Mouse (Mus musculus) testis, adult 2 months (tissue): ENCODE data around the gene Tmem132a. TPM values are rescaled to one million over a fixed set of nuclear protein-coding genes. Genes with fewer than 3 reads are reported as not detected.

ENCODE experiments used
- H3K27ac ChIP-seq: fragments of 200-500 bp; 2 replicates; pipeline ENCODE4 v1.5.1; 2012; ENCODE audit warnings: low read depth, low read length; ENCODE audit not compliant: control insufficient read depth, insufficient read depth
- H3K27me3 ChIP-seq: fragments of 200-500 bp; 2 replicates; pipeline ENCODE4 v1.6.1; 2012; ENCODE audit warnings: mild to moderate bottlenecking, low read length, moderate library complexity; ENCODE audit not compliant: control insufficient read depth, insufficient read depth
- H3K36me3 ChIP-seq: fragments of 200-500 bp; 2 replicates; pipeline ENCODE4 v1.6.1; 2012; ENCODE audit warnings: mild to moderate bottlenecking, low read length; ENCODE audit not compliant: control insufficient read depth, insufficient read depth
- H3K4me1 ChIP-seq: fragments of 200-500 bp; 2 replicates; pipeline ENCODE4 v1.6.1; 2012; ENCODE audit warnings: low read length; ENCODE audit not compliant: control insufficient read depth, insufficient read depth
- H3K4me3 ChIP-seq: fragments of 200-500 bp; 2 replicates; pipeline ENCODE4 v1.5.1; 2012; ENCODE audit warnings: low read depth, mild to moderate bottlenecking, low read length, moderate library complexity, mixed read lengths; ENCODE audit not compliant: control insufficient read depth
- CTCF ChIP-seq: fragments of 200-500 bp; IDR thresholded peaks from 2 replicates; pipeline ENCODE4 v1.5.1; 2012; ENCODE audit warnings: low read depth, mild to moderate bottlenecking, inconsistent platforms, low read length, moderate library complexity; ENCODE audit not compliant: control insufficient read depth, insufficient read depth, insufficient replicate concordance
- POLR2A ChIP-seq: fragments of 200-500 bp; IDR thresholded peaks from 2 replicates; pipeline ENCODE4 v1.6.1; 2012; ENCODE audit warnings: low read depth, mild to moderate bottlenecking, inconsistent platforms, low read length, moderate library complexity; ENCODE audit not compliant: control insufficient read depth
- polyA plus RNA-seq: library from polyadenylated mRNA; depleted of rRNA; stranded (reverse); fragments of >200 nt; gene quantifications from 2 replicates; pipeline ENCODE4 v1.2.3, GENCODE M21; 2012; rRNA removed

Gene Tmem132a
- polyA plus RNA-seq, 1 experiment, result 2.6 TPM

DNA sequence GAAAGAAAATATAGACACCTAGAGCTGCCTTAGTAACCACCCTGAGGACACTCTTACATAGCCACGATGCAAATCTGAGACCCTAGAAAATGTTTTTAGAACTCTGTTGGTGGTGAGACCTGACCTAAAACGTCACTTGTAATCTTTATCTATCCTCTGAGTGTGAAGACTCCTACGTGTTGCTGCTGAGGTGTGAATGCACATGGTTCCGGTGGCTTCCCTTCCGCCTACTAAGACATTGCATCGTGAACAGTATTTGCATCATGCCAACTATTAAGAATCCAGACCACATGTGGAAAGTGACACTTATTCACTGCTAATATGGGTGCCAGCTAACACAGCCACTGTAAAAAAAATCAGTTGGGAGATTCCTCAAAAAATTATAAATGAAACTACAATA, 53.9 kb downstream of the Tmem132a start:
- H3K27ac ChIP-seq, result no peak overlapping the region
- peaks cover 7% of the 10 kb centered on the region for H3K4me1 ChIP-seq
- TF ChIP-seq POLR2A, result no peak
- no peak for TF ChIP-seq CTCF
- no peak overlapping the region for H3K4me3 ChIP-seq
- no peaks in the 10 kb centered on the region for H3K27me3 ChIP-seq
- H3K36me3 ChIP-seq, result no peaks in the 10 kb centered on the region

GRCm38 (mm10) chr19:10813905-10814304, 55.8 kb downstream of the Tmem132a start:
- Histone ChIP-seq H3K27ac (no peak overlapping the region), H3K36me3 (no peaks in the 10 kb centered on the region)
- no peak for TF ChIP-seq POLR2A
- no peak for TF ChIP-seq CTCF

DNA sequence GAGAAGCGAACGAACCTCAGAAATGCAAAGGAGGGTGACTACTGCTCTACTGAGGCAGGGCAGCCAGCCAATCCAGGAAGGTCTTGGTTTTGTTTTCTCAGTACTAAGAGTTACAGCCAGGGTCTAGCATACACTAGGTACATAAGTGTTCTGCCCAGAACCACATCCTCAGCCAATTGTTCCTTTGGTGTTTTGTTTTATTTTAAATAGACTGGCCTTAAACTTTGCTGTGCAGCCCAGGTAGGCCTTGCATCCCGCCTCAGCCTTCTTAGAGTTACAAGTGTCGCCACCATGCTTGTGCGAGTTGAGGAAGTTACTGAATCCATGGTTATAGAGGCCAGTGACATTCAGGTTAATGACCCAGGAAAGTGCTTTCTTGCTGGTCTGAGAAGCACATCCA, 56.7 kb downstream of the Tmem132a start:
- H3K27ac ChIP-seq, result no peak overlapping the region
- no peaks in the 10 kb centered on the region for H3K27me3 ChIP-seq
- H3K36me3 ChIP-seq, result no peaks in the 10 kb centered on the region
- H3K4me1 ChIP-seq, result peaks cover 3% of the 10 kb centered on the region
- H3K4me3 ChIP-seq, result no peak overlapping the region
- TF ChIP-seq CTCF (no peak), POLR2A (no peak)

More at GRCm38 (mm10) chr19:10813905-10814304, 55.8 kb downstream of the Tmem132a start:
- Histone ChIP-seq H3K27me3 (no peaks in the 10 kb centered on the region), H3K4me1 (peaks cover 7% of the 10 kb centered on the region), H3K4me3 (no peak overlapping the region)

DNA sequence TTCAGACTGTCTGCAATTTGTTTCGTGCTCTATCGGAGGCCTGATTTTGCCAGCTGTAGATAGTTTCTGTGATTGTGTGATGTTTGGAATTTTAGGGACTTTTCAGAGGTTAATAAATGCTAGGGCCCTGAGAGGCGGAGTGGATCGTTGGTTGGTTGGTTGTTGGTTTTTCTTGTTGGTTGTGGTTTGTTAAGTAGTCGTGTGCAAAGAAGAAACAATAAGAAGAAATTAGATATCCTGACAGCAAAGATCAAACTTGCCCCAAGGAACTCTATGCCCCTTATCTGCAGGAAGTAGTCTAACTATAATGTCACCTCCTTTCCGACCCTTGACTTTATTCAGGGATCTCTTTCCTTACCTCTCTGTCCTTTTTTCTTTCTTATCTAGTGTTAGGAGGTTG, 58.3 kb downstream of the Tmem132a start:
- Histone ChIP-seq H3K4me1 (no peaks in the 10 kb centered on the region), H3K36me3 (no peaks in the 10 kb centered on the region), H3K27ac (no peak overlapping the region), H3K4me3 (no peak overlapping the region), H3K27me3 (no peaks in the 10 kb centered on the region)
- TF ChIP-seq POLR2A (no peak), CTCF (no peak)

DNA sequence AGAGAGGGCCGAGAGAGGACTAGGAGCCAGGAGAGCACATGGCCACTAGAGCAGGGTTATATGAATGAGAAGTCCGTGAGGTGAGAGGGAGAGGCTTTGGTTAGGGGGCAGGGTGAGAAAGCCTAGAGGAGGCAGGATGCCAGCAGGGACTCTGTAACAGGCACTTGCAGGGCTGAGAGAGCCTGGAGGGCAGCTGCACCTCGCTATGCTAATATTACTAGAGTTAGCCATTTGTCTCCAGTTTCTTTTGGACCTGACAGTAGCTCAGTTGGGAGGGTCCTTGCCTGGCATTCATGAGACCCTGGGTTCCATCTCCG, 59.6 kb downstream of the Tmem132a start:
- Histone ChIP-seq H3K27me3 (no peaks in the 10 kb centered on the region), H3K36me3 (no peaks in the 10 kb centered on the region), H3K4me3 (no peak overlapping the region), H3K27ac (no peak overlapping the region), H3K4me1 (no peaks in the 10 kb centered on the region)
- TF ChIP-seq POLR2A (no peak), CTCF (no peak)

DNA sequence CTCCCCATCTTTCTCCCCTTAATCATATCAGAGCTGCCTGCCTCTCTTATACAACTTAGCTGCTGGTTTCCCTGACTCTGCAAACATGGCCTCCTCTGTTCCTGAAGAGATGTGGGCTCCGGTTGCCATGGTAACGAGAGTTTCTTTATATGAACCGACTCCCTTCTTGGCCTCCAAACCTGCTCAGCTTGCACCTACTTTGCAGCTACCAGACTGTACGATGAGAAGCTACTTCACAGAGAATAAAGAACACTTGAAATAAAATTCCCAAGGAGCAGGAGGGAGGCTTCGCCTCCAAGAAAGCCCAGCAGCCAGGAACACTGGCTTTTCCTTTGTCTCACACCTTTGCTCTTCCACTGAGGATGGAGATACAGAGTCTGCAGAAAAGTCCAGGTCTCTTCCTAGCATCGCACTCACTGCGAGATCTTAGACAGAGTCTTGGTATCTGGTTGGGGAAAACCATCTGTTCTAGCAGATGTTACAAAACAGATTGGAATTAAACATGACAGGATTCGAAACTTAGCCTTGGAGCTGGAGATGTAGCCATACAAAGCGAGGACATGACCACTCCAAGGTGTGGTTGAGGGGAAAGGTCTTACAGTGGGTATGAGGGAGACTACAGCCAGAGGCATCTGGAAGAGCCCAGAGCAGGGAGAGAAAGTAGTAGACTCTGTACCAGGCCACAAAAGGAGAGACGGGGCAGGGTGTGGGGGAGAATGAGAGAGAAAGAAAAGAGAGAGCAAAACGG, 60.1 kb downstream of the Tmem132a start:
- Histone ChIP-seq H3K36me3 (no peaks in the 10 kb centered on the region), H3K4me3 (no peak overlapping the region), H3K27me3 (no peaks in the 10 kb centered on the region), H3K4me1 (no peaks in the 10 kb centered on the region), H3K27ac (no peak overlapping the region)
- no peak for TF ChIP-seq POLR2A
- TF ChIP-seq CTCF, result no peak

- TF ChIP-seq CTCF (no peak), POLR2A (no peak)
- no peak overlapping the region for H3K27ac ChIP-seq
- H3K36me3 ChIP-seq, result no peaks in the 10 kb centered on the region
- H3K4me3 ChIP-seq, result no peak overlapping the region
- no peaks in the 10 kb centered on the region for H3K27me3 ChIP-seq
- no peaks in the 10 kb centered on the region for H3K4me1 ChIP-seq
These were observed 61.1 kb downstream of the Tmem132a start for GRCm38 (mm10) chr19:10808524-10809233.

Other genes with a start within 250 kb of the Tmem132a start
- gene Vwce, start 235.7 kb downstream of the Tmem132a start, polyA plus RNA-seq, result 1.3 and 2.2 TPM in 2 replicates
- gene Pga5, start 191.9 kb downstream of the Tmem132a start, polyA plus RNA-seq, result 0.10 and 0.20 TPM in 2 replicates
- 29.0 and 33.6 TPM in 2 replicates for gene Vps37c, start 181.2 kb downstream of the Tmem132a start, polyA plus RNA-seq
- gene Cd5, start 130.9 kb downstream of the Tmem132a start, polyA plus RNA-seq, result 0.06 and 0.18 TPM in 2 replicates
- not detected in 2 replicates for gene Cd6, start 39.9 kb downstream of the Tmem132a start, polyA plus RNA-seq
- gene Slc15a3, start 30.2 kb downstream of the Tmem132a start, polyA plus RNA-seq, result 0.43 and 0.67 TPM in 2 replicates
- 40.3 and 44.3 TPM in 2 replicates for gene Tmem109, start 12.1 kb upstream of the Tmem132a start, polyA plus RNA-seq
- 86.2 and 86.5 TPM in 2 replicates for gene Prpf19, start 25.3 kb upstream of the Tmem132a start, polyA plus RNA-seq
- 0.15 and 0.24 TPM in 2 replicates for gene Zp1, start 50.7 kb upstream of the Tmem132a start, polyA plus RNA-seq
- gene Ptgdr2, start 67.2 kb upstream of the Tmem132a start, polyA plus RNA-seq, result 0.88 and 1.2 TPM in 2 replicates
- gene Ccdc86, start 79.3 kb upstream of the Tmem132a start, polyA plus RNA-seq, result 13.5 and 15.3 TPM in 2 replicates
- 0.48 and 2.2 TPM in 2 replicates for gene Ms4a10, start 104.7 kb upstream of the Tmem132a start, polyA plus RNA-seq
- 0.11 and 0.65 TPM in 2 replicates for gene Ms4a15, start 123.3 kb upstream of the Tmem132a start, polyA plus RNA-seq
- 0.83 and 1.2 TPM in 2 replicates for gene Ms4a18, start 148.1 kb upstream of the Tmem132a start, polyA plus RNA-seq
- gene Ms4a8a, start 211.2 kb upstream of the Tmem132a start, polyA plus RNA-seq, result 0.28 and 0.45 TPM in 2 replicates